Mouse (Mus musculus) kidney, embryonic 15.5 days (tissue): ENCODE data around the gene Wnt3a. TPM values are rescaled to one million over a fixed set of nuclear protein-coding genes. Genes with fewer than 3 reads are reported as not detected.

Experiments used
- ATAC-seq: fragments of 200-750 bp; cut with Nextera tagmentation; replicated peaks from 2 replicates; pipeline ENCODE4 v1.8.0; 2017; ENCODE audit warnings: moderate TSS enrichment; ENCODE audit not compliant: low FRiP score
- H3K27ac ChIP-seq: fragments of 300-500 bp; sonication (generic); 2 replicates; pipeline ENCODE4 v1.5.1; 2015; ENCODE audit warnings: mild to moderate bottlenecking, inconsistent platforms
- H3K27me3 ChIP-seq: fragments of 300-500 bp; sonication (generic); 2 replicates; pipeline ENCODE4 v1.6.1; 2015; ENCODE audit warnings: inconsistent platforms
- H3K36me3 ChIP-seq: fragments of 300-500 bp; sonication (generic); 2 replicates; pipeline ENCODE4 v1.6.1; 2015; ENCODE audit warnings: inconsistent platforms
- H3K4me1 ChIP-seq: fragments of 300-500 bp; sonication (generic); 2 replicates; pipeline ENCODE4 v1.6.1; 2015; ENCODE audit warnings: inconsistent platforms
- H3K4me2 ChIP-seq: fragments of 300-500 bp; sonication (generic); 2 replicates; pipeline ENCODE4 v1.6.1; 2015; ENCODE audit warnings: moderate library complexity, mild to moderate bottlenecking, inconsistent platforms
- H3K4me3 ChIP-seq: fragments of 300-500 bp; sonication (generic); replicated peaks from 2 replicates; pipeline ENCODE4 v1.5.1; 2015; ENCODE audit warnings: mild to moderate bottlenecking, inconsistent platforms
- H3K9ac ChIP-seq: fragments of 300-500 bp; sonication (generic); 2 replicates; pipeline ENCODE4 v1.6.1; 2015; ENCODE audit warnings: mild to moderate bottlenecking, inconsistent platforms
- H3K9me3 ChIP-seq: fragments of 300-500 bp; sonication (generic); replicated peaks from 2 replicates; pipeline ENCODE4 v1.6.1; 2016; ENCODE audit warnings: inconsistent platforms
- WGBS: fragments of 180-500 bp; shearing (Covaris S2); methylation state at CpG from one replicate; pipeline ENCODE4 v1.1.7; 2015; ENCODE audit warnings: mixed read lengths; 5-methylcytosine and 5-hydroxymethylcytosine counted together
- polyA plus RNA-seq: library from polyadenylated mRNA; unstranded; fragments of >200 nt; fragmentation: Nextera tagmentation; extraction: Ambion mirVana; gene quantifications from 2 replicates; pipeline ENCODE4 v1.2.1, GENCODE M21; 2015

Wnt3a gene
- not detected in 2 replicates for polyA plus RNA-seq

DNA sequence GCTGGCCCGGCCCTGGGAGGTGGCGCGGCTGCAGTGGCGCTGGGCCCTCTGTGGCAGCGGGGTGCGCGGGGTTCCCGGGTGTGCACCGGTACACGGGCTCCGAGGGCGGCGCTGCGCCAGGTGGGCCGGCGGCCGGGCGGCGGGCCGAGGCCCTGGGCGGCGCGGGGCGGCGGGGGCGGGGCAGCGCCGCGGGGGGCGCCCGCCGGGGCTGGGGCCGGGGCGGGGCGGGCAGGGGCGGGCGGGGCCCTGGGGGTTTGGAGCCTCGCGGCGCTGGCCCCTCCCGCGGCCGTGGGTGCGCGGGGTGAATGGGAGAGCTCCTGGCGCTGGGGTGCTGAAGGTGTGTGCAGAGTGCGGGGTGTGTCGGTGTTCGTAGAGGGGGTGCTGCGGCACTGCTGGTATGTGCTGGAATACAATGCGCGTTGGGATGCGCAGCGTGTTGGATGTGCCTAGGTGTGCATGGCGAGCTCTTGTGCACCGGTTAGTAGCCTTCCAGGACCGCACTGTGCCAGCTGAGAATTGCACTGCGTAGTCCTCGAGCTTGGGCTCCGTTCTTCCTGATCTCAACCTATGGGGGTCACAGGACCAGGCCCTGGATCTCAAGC lies at the start of gene Wnt3a:
Wnt3a (minus strand) TSS at position 51 of the 602 bp plus-strand sequence.
- under 1% methylated on average over 40 of the region's 60 CpGs for WGBS
- Histone ChIP-seq H3K4me2 (peak within 1 kb of the TSS; percentile 60), H3K9me3 (no peaks in the 10 kb centered on the region), H3K4me3 (peak within 1 kb of the TSS; percentile 40), H3K36me3 (no peaks in the 10 kb centered on the region), H3K4me1 (peaks cover 22% of the 10 kb centered on the region), H3K27ac (no peak within 1 kb of the TSS), H3K9ac (no peak within 1 kb of the TSS), H3K27me3 (peaks cover 95% of the 10 kb centered on the region)
- ATAC-seq, result no peak

DNA sequence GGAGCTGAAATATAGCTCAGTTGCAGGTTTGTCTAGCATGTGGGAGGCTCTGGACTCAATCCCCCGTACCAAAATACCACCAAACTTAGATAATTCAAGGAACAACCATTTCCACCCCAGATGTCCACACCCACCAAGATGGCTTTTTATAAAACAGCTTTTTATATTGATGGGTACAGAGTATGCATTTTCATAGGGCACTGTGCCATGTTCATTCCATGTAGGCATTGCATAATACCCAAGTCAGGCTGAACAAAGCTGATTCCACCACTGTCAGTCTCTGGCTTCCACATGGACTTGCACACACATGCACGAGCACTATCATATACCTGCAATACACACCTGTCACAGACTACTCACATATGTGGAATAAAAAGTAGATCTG lies 48.2 kb upstream of the Wnt3a start:
- Histone ChIP-seq H3K4me3 (no peak overlapping the region), H3K27ac (no peak overlapping the region), H3K4me2 (no peak overlapping the region), H3K27me3 (no peaks in the 10 kb centered on the region), H3K9me3 (no peaks in the 10 kb centered on the region), H3K4me1 (peaks cover 17% of the 10 kb centered on the region), H3K36me3 (no peaks in the 10 kb centered on the region), H3K9ac (no peak overlapping the region)
- 76% methylated on average over 2 of the region's 2 CpGs for WGBS
- ATAC-seq, result no peak

DNA sequence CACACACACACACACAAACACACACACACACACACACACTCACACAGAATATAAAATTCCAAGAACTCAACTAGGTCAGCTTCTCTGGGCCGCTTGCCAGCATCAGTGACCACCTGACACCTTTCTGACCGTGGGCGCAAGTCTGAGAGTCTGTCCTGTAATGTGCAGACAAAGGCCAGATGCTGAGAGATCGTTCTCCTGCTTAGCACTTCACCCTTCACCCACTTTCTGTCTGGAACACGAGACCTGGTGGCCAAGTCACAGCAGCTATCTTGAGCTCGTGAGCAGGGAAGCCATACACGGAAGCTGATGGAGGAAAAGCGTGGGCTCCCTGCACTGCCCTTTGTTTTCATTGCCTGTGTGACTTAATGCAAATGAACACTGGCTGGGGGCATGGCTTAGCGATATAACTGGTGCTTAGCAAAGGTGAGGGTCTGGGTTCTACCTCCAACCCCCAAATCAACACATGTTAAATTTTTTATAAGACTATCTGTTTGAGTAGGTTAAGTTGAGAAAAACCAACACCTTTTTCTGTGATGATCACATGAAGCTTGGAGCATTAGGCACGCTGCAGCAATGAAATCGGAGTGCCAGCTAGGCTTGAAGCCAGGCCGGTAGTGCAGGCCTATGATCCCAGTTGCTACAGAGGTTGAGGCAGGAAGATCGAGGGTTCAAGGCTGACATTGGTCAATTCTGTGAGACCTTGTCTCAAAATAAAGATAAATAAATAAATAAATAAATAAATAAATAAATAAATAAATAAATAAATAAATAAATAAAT lies 47.6 kb upstream of the Wnt3a start:
- H3K9ac ChIP-seq, result no peak overlapping the region
- no peak overlapping the region for H3K27ac ChIP-seq
- peaks cover 19% of the 10 kb centered on the region for H3K4me1 ChIP-seq
- no peak for ATAC-seq
- WGBS, result 58% methylated on average over 13 of the region's 13 CpGs
- no peak overlapping the region for H3K4me2 ChIP-seq
- no peaks in the 10 kb centered on the region for H3K27me3 ChIP-seq
- H3K4me3 ChIP-seq, result no peak overlapping the region
- no peaks in the 10 kb centered on the region for H3K9me3 ChIP-seq
- no peaks in the 10 kb centered on the region for H3K36me3 ChIP-seq

DNA sequence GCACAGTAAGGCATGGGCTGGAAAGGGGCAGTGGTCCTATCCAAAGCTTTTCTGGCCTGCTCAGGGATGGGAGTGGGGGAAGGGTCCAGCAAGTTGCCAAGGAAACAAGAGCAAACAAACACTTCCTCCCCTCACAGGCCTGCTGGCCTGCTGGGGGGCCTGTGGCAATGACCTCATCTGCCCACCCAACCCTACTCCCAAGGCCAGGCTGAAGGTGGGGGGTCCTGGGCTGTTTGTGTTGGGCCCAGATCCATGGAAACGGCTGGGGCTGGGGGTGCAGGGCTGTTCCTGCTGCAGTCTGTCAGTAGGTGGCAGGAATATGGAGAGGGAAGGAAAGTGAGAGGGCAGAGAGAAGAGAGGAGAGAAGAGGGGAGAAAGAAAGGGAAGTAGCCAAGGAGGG lies 45.8 kb upstream of the Wnt3a start:
- H3K4me2 ChIP-seq, result no peak overlapping the region
- H3K27ac ChIP-seq, result no peak overlapping the region
- H3K4me1 ChIP-seq, result peaks cover 22% of the 10 kb centered on the region
- H3K4me3 ChIP-seq, result no peak overlapping the region
- no peak for ATAC-seq
- no peaks in the 10 kb centered on the region for H3K9me3 ChIP-seq
- no peak overlapping the region for H3K9ac ChIP-seq
- no peaks in the 10 kb centered on the region for H3K36me3 ChIP-seq
- H3K27me3 ChIP-seq, result no peaks in the 10 kb centered on the region
- 13% methylated on average over 1 of the region's 1 CpGs for WGBS

DNA sequence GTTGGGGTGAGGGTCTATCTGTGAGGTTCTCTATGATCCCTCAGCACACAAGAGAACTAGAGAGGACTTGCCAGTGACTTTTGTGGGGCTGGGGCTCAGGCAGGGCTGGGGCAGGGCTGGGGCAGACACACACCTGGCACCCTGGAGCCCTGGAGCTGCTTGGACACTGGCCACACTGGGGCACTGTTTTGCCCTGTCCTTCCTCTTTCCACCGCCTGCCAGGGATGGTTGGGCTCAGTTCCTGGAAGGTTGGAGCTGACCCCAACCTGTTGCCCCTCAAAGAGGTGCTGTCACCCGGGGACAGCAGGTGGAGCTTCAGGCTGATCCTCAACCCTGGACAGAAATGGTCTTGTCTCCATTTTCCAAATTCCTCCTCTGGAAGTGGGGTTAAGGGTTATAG lies 45.4 kb upstream of the Wnt3a start:
- no peaks in the 10 kb centered on the region for H3K9me3 ChIP-seq
- H3K4me3 ChIP-seq, result no peak overlapping the region
- H3K27ac ChIP-seq, result no peak overlapping the region
- no peak overlapping the region for H3K9ac ChIP-seq
- ATAC-seq, result no peak
- no peaks in the 10 kb centered on the region for H3K27me3 ChIP-seq
- H3K4me2 ChIP-seq, result no peak overlapping the region
- 36% methylated on average over 2 of the region's 2 CpGs for WGBS
- no peaks in the 10 kb centered on the region for H3K36me3 ChIP-seq
- H3K4me1 ChIP-seq, result peaks cover 25% of the 10 kb centered on the region

DNA sequence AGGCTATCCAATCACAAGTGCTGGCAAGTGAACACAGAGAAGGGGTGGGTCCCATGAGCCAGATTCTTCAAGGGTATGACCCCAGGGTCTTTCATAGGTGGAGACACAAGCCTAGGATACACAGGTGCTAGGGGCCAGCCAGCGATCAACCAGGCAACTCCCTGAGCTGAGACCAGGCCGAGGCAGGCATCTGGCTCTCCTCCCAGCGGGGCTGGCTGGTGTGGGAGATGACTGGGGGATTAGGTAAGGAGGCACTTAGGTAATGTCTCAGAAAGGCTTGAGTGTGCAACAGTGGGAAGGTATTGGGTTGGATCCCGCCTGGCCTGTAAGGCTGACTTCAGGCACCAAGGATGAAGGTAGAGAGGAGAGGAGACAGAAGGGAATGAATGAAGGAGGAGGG lies 44.6 kb upstream of the Wnt3a start:
- Histone ChIP-seq H3K36me3 (no peaks in the 10 kb centered on the region), H3K27ac (no peak overlapping the region), H3K4me3 (no peak overlapping the region), H3K9me3 (no peaks in the 10 kb centered on the region), H3K4me2 (no peak overlapping the region), H3K27me3 (no peaks in the 10 kb centered on the region), H3K4me1 (peaks cover 32% of the 10 kb centered on the region), H3K9ac (no peak overlapping the region)
- ATAC-seq, result no peak
- WGBS, result 83% methylated on average over 4 of the region's 4 CpGs

DNA sequence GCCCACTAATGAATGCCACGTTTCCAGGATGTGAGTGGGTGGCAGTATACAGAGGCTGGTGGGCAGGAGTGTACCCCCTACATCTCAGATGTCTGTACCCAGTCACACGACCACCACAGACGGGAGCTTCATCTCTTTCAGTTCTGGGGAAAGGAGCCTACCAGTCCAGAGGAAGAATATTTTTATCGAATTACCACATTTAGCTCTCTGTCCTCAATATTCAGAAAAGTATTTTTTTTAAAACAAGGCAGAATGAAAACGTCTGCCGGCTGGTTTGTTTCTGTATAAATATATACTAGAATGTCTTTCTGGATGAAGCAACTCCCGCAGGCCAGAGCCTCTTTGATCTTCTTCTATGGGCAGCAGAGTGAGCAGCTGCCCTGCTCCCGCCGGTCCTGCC lies 42.4 kb upstream of the Wnt3a start:
- no peaks in the 10 kb centered on the region for H3K9me3 ChIP-seq
- 25% methylated on average over 9 of the region's 9 CpGs for WGBS
- H3K4me2 ChIP-seq, result no peak overlapping the region
- peaks cover 4% of the 10 kb centered on the region; the same call in 1 of the 2 replicates for H3K27me3 ChIP-seq
- H3K36me3 ChIP-seq, result no peaks in the 10 kb centered on the region
- H3K4me1 ChIP-seq, result peaks cover 47% of the 10 kb centered on the region
- H3K9ac ChIP-seq, result no peak overlapping the region
- ATAC-seq, result no peak
- no peak overlapping the region for H3K27ac ChIP-seq
- H3K4me3 ChIP-seq, result no peak overlapping the region

DNA sequence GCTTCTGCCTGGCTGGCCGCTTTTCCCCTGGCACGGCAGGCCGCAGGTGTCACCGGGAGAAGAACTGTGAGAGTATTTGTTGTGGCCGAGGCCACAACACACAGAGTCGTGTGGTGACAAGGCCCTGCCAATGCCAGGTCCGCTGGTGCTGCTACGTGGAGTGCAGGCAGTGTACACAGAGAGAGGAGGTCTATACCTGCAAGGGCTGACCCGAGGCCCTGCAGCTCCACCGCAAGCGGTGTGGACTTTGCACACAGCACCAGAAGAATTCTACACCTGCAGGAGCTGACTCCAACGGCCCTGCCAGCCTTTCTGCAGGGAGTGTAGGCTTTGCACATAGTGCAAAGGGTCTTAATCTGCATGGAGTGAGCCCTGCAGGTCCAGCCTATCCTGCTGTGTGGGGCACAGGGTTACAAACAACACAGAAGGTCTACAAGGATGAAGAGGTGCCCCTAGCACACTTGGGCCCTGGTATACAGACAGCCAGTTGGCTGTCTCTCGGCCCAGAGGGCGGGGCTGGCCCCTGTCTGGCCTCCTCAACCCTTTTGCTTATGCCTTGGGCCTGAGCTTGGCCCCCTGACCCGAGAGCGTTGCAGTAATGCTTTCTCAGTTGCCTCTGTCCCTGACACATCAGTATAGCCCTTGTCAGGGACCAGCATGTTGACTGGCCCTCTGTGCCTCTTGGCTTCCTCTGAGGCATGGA lies 40.8 kb upstream of the Wnt3a start:
- 86% methylated on average over 16 of the region's 16 CpGs for WGBS
- no peak overlapping the region for H3K4me2 ChIP-seq
- no peaks in the 10 kb centered on the region for H3K9me3 ChIP-seq
- H3K27me3 ChIP-seq, result peaks cover 4% of the 10 kb centered on the region; the same call in 1 of the 2 replicates
- no peak for ATAC-seq
- peaks cover 46% of the 10 kb centered on the region for H3K4me1 ChIP-seq
- H3K4me3 ChIP-seq, result no peak overlapping the region
- no peak overlapping the region for H3K9ac ChIP-seq
- H3K27ac ChIP-seq, result no peak overlapping the region
- H3K36me3 ChIP-seq, result no peaks in the 10 kb centered on the region

DNA sequence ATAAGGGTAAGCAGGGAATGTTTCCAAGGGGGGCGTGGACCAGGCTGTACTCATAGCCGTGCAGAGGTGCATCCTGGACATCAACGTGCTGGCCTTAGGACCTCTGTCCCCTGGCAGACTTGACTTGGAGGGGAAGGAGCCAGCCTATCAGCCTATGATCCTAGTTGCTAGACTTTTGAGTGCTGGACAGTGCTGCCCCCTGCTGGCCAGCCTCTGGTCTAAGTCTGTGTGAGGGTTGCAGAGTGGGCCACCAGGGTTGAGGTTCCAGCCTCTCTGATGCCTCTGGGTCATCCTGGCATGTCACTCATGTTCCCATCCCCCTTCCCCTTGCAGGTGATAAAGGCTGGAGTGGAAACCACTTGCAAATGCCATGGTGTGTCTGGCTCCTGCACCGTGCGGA lies 40.0 kb upstream of the Wnt3a start:
- Histone ChIP-seq H3K27ac (peak overlapping the region; percentile 57; the same call in 1 of the 2 replicates), H3K36me3 (no peaks in the 10 kb centered on the region), H3K4me1 (peaks cover 42% of the 10 kb centered on the region), H3K9ac (no peak overlapping the region), H3K27me3 (peaks cover 4% of the 10 kb centered on the region; the same call in 1 of the 2 replicates), H3K4me3 (no peak overlapping the region), H3K4me2 (no peak overlapping the region), H3K9me3 (no peaks in the 10 kb centered on the region)
- ATAC-seq, result peak; percentile 30; the same call in 1 of the 2 replicates
- WGBS, result 46% methylated on average over 5 of the region's 5 CpGs

DNA sequence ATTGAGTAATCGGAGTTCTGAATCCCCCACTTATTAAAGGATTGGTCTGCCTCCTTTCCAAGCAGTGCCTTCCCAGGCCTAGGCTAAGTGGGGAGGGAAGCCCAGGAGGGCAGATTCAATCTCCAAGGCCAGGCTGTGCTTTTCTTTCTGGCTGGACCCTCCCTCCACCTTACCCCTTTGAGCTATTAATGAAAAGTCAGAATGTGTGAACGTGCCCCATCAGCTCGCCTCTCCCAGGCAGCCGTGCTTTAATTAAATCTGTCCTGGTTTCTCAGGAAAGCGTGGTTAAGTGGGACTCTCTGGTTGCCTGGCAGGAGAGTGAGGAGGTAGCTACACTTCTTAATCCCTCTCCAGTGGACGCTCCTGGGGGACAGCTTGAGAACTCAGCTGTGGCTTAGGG lies 39.1 kb upstream of the Wnt3a start:
- Histone ChIP-seq H3K36me3 (no peaks in the 10 kb centered on the region), H3K27me3 (peaks cover 4% of the 10 kb centered on the region; the same call in 1 of the 2 replicates), H3K4me1 (peaks cover 49% of the 10 kb centered on the region), H3K27ac (peak overlapping the region; percentile 57), H3K4me3 (no peak overlapping the region), H3K9me3 (no peaks in the 10 kb centered on the region), H3K9ac (no peak overlapping the region), H3K4me2 (no peak overlapping the region)
- 36% methylated on average over 6 of the region's 6 CpGs for WGBS
- 0 out of 2 replicates have a peak, but pooled peaks have one; percentile 31 for ATAC-seq

DNA sequence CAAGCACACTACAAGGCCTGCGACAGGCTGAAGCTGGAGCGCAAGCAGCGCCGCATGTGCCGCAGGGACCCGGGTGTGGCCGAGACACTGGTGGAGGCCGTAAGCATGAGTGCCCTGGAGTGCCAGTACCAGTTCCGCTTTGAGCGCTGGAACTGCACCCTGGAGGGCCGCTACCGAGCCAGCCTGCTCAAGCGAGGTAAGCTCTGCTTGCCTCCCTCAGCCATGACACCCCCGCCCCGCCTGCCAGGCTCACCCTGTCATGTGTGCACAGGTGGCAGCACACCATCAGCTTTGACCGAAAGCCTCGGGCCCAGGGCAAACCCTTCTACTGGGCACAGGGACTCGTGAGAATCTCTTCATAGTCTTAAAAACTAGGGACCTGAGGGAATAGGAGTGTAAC lies 37.1 kb upstream of the Wnt3a start:
- peaks cover 4% of the 10 kb centered on the region; the same call in 1 of the 2 replicates for H3K27me3 ChIP-seq
- ATAC-seq, result no peak
- no peaks in the 10 kb centered on the region for H3K9me3 ChIP-seq
- H3K4me1 ChIP-seq, result peaks cover 43% of the 10 kb centered on the region
- no peak overlapping the region for H3K9ac ChIP-seq
- H3K27ac ChIP-seq, result no peak overlapping the region
- no peak overlapping the region for H3K4me2 ChIP-seq
- H3K36me3 ChIP-seq, result no peaks in the 10 kb centered on the region
- H3K4me3 ChIP-seq, result no peak overlapping the region
- 82% methylated on average over 18 of the region's 18 CpGs for WGBS

DNA sequence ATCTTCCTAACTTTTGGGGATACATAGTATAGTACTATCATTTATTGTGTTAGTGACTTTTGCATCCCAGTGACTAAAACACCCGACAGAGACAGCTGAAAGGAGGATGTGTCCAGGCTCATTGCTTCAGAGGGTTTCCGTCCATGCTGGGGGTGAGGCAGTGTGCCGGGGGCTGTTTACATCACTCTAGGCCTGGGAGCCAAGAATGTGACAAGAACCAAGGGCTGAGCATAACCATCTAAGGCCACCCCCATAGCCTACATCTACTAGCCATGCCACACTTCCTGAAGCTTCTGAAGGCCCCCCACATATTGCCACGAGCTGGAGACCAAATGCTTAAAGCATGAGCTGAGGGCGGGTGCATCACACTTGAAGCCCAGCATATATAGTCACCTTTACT lies 34.2 kb upstream of the Wnt3a start:
- Histone ChIP-seq H3K36me3 (no peaks in the 10 kb centered on the region), H3K4me3 (no peak overlapping the region), H3K27ac (no peak overlapping the region), H3K9me3 (no peaks in the 10 kb centered on the region), H3K27me3 (peaks cover 4% of the 10 kb centered on the region; the same call in 1 of the 2 replicates), H3K4me1 (peaks cover 26% of the 10 kb centered on the region), H3K4me2 (no peak overlapping the region), H3K9ac (no peak overlapping the region)
- 56% methylated on average over 5 of the region's 5 CpGs for WGBS
- no peak for ATAC-seq
